Mouse (Mus musculus) ovary, postnatal 14 days (tissue): Measurements from ENCODE around the gene Gpnmb.

Experiments used
- DNase-seq: peaks from one replicate; pipeline ENCODE4 v3.0.0; 2022; ENCODE audit warnings: low spot score

Gpnmb gene

GRCm38 (mm10) chr6:49096933-49097461 lies 60.7 kb downstream of the Gpnmb start:
- DNase-seq, result peak; percentile 68

- peak; percentile 4 for DNase-seq
These were observed 61.3 kb downstream of the Gpnmb start for GRCm38 (mm10) chr6:49097596-49098110.

- DNase-seq, result no peak
These were observed 62.7 kb downstream of the Gpnmb start for GRCm38 (mm10) chr6:49099086-49099485.

- no peak for DNase-seq
These were observed 70.6 kb downstream of the Gpnmb start for GRCm38 (mm10) chr6:49106746-49107500.

GRCm38 (mm10) chr6:49109196-49109595 lies 72.8 kb downstream of the Gpnmb start:
- no peak for DNase-seq

- no peak for DNase-seq
These were observed 77.5 kb downstream of the Gpnmb start for GRCm38 (mm10) chr6:49113895-49114294.

- no peak for DNase-seq
These were observed 78.1 kb downstream of the Gpnmb start for GRCm38 (mm10) chr6:49114457-49114856.

- DNase-seq, result no peak
These were observed 79.2 kb downstream of the Gpnmb start for GRCm38 (mm10) chr6:49115550-49115949.

- DNase-seq, result no peak
These were observed 79.9 kb downstream of the Gpnmb start for GRCm38 (mm10) chr6:49116241-49116640.

GRCm38 (mm10) chr6:49118446-49118845 lies 82.1 kb downstream of the Gpnmb start:
- DNase-seq, result no peak

- no peak for DNase-seq
These were observed 83.3 kb downstream of the Gpnmb start for GRCm38 (mm10) chr6:49119462-49120135.

- DNase-seq, result no peak
These were observed 84.0 kb downstream of the Gpnmb start for GRCm38 (mm10) chr6:49120370-49120769.
